Mouse (Mus musculus): ENCODE measurements around the gene Spred2.

Gene Spred2

DNA sequence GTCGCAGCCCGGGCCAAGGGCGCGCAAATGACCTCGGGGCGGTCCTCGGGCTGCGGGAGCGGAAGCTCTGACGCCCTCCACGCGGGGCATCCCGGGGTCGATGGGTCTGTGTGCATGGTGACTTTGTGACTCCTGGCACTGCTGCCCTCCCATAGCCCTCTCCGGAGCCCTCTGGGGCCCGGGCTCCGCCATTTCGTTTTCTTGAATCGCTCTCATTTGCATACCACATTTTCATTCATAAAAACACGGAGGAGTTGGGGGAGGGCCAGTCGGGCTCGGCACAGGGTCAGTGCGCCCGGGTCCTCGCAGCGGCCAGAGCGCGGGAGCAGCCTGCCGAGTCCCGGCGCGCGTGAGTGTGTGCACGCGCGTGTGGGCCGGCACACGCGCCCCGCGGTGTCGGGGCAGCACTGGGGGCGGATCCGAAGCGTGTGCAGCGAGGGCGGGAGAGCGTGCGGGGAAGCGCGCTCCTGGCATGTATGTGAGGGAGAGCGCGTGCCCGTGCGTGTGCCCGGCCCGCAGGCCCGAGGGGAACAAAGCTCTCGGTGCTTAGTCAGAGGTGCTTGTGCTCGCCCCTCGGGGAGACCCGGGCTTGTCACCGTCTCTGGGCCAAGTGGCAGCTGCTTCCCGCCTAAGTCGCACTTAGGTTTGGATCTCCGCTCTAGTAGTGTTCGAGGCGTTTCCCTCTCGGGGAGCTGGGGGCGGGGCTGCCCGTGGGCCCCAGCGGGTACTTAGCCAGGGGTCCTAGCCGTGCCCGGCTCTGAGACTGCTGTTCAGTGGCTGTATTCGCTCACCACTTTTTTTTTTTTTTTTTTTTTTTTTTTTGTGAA, 1.2 kb downstream of the Spred2 start:
- in situ Hi-C loops (cut with MboI, MseI), result loop anchor here in 1 of 2 experiments (10.0 kb wide), 2 partner anchors 409 to 619 kb away; partner anchors contain the start of genes Sertad2 and Slc1a4

DNA sequence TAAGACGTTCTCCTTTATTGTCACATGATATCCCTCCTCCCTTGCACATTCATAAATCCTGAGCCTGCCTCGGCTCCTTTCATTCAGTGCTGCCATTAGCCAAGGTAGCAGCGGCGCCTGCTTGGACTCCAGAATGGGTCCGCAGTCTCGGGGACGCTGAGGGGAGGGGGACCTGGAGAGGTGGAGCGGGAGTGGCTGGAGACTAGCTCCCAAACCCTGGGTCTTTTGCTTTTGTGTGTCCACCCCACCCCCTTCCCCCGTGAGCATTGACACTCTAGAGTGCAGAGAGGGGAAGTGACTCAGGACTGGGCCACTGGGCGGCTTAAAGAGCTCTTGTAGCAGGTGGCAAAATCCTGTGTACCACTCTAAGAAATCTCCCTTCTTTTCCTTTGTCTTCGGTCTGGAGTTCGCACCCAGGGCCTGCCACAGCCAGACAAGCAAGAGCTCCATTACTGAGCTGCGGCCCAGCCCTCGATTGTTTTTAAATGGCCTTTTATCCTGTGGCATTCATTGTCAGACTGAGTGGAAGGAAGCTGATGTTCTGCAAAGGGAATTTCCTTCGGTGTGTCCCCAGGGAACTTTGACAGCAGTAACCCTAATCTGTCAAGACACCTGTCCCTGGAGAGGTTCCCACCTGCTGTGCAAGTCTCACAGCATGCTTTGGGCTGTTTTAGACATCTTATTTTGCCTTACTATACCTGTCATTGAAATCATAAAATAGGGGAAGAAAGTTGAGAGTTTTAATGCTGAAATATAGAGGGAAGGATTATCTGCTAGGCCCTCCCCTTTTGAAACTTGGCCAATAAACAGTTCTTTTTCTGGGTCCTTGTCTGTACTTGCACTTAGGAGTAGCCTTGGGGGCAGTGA, 2.0 kb downstream of the Spred2 start:
- in situ Hi-C loops (cut with MboI, MseI), result loop anchor here in 1 of 2 experiments (10.0 kb wide), 2 partner anchors 409 to 619 kb away; partner anchors contain the start of genes Sertad2 and Slc1a4

DNA sequence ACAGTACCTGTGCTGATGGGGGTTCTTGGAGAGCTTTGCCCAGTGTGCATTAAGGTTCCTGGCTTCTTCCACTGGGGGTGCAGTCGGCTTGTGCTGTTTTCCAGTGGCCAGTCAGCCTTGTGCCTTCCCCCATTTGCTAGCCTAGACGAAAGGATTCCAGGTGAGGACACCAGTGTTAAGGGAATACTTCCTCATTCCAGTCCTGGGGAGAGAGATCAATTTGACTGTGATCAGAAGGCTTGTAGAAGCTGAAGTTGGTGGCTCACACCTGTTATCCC, 2.6 kb downstream of the Spred2 start:
- in situ Hi-C loops (cut with MboI, MseI), result loop anchor here in 1 of 2 experiments (10.0 kb wide), 2 partner anchors 408 to 618 kb away; partner anchors contain the start of genes Sertad2 and Slc1a4

DNA sequence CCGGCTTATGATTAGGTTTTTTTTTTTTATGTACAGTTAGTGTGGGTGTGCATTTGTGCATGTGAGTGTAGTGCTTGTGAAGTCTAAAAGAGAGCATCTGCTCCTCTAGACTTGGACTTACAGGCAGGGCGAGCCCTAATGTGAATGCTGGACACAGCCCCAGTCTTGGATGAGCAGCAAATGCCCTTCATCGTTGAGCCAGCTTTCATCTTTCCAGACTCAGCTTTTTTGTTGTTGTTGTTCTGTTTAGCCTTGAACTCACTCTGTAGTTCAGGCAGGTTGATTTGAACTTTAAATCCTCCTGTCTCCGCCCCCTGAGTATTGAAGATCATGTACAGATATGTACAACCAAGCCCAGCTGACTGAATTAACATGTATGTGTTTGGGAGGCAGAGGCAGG, 4.5 kb downstream of the Spred2 start:
- in situ Hi-C loops (cut with MboI, MseI), result loop anchor here in 1 of 2 experiments (10.0 kb wide), 2 partner anchors 406 to 616 kb away; partner anchors contain the start of genes Sertad2 and Slc1a4

DNA sequence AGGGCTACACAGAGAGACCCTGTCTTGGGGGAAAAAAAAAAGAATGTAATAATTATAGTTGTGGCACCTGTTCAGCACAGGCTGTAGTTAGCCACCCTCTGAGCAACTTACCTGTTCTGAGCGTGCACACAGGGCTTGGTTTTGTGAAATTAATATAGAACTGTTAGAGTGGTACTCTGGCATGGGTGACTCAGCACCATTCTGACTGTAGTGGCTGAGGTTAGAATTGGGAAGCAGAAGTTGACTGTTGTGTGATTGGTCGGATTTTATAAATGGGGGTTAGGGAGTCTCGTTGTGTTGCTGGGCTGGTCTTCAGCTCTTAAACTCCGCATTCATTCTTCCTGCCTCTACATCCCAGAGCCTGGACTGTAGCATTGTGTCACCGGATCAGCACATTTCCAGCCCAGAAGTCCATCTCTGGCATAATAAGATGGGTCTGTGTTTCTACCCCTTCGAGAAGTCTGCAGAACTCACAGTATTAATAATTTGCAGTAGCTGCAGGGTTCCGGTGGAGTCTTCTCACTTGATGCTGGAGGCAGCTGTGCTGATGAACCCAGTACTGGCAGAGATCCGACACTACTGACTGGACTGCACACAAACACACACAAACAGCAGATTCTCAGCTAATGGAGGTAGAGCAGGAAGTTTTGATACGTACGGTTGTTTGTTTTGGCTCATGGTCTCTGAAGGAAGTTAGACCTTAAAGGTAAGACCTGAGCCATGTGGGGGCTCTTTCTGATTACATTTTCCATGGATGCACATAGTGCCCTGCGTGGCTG, 5.1 kb downstream of the Spred2 start:
- in situ Hi-C loops (cut with MboI, MseI), result loop anchor here in 1 of 2 experiments (10.0 kb wide), 2 partner anchors 406 to 616 kb away; partner anchors contain the start of genes Sertad2 and Slc1a4

DNA sequence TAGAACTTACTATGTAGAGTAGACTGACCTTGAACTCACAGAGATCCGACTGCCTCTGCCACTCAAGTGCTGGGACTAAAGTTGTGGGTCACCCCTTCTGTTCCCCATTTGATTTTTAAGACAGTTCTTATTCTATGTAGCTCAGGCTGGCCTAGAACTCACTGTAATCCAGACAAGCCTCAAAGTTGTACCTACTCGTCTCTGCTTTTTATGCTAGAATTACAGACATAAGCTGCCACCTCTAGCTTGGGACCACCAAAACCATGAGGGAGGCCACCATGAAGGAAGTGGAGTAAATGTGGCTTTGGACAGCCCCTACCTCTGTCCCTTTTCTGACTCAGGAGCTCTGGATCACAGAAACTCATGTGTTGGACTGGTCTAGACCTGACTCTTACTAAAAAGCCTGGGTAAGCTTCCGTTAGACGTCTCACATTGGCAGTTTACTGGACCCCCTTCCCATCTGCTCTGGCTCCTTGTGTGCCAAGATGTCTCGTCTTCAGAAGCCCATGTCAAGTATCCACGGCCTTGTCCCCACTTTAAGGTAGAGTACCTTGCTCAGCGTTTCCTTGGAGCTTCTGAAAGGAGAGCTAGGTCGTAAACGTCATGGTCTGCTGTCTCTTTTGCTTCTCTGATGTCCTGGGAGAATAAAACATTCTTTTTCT, 7.5 kb downstream of the Spred2 start:
- in situ Hi-C loops (cut with MboI, MseI), result no loop called here

DNA sequence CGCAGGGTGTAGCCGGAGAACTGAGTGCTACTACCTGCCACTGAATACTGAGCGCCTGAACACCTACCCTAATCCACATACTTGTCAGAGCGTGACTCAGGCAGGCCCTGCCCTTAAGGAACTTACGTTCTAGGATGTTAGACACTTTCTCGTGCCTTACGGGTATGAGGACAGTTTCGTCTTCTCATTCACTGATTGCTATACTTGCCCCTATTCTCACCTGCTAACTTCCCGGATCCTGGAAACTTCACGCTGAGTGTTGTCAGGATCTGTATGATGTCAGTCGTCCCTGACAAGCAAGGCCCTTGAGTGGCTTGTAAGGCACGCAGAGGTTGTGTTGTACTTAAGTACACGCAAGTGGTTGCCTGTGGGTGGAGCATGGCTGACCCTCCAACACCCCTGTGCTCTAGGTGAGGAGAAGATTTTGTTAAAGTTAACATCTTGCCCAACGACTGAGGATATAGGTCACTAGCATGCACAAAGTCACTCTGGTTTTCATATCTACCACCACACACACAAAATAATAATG, 8.9 kb downstream of the Spred2 start:
- in situ Hi-C loops (cut with MboI, MseI), result no loop called here

DNA sequence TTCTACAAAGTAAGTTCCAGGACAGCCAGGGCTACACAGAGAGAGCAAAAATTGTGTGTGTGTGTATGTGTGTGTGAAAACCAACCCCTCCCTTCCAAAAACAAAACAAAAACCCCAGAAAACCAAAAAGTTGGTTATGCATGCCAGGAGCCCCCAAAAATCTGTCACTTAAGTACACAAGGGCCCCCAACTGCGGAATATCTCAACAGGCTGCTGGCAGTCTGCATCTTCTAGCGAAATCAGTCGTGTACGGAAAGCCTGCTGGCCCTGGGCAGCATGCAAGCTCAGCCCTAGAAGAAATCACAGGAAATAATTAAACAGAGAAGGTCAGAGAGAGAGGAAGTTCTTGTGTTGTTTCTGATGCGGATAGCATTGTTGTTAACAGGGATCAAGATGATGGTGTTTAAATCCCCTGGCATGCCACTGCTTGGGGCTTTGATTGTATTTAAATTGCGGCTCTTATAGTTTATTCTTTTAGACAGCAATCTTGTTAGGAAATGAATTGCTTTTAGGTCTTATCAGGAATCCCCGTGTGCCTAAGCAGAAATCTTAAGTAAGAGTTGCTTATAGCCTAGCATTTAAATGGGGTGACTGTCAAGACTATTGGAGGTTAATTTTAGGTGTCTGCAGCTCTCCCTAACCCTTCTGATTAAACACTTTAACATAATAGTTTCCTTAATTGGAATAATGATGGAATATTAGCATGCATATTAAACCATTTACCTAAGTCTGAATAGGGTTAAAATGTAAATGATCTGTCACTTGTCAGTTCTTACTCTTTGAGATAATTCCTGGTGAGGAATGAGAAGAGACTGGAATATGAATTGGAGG, 11.6 kb downstream of the Spred2 start:
- in situ Hi-C loops (cut with MboI, MseI), result no loop called here

DNA sequence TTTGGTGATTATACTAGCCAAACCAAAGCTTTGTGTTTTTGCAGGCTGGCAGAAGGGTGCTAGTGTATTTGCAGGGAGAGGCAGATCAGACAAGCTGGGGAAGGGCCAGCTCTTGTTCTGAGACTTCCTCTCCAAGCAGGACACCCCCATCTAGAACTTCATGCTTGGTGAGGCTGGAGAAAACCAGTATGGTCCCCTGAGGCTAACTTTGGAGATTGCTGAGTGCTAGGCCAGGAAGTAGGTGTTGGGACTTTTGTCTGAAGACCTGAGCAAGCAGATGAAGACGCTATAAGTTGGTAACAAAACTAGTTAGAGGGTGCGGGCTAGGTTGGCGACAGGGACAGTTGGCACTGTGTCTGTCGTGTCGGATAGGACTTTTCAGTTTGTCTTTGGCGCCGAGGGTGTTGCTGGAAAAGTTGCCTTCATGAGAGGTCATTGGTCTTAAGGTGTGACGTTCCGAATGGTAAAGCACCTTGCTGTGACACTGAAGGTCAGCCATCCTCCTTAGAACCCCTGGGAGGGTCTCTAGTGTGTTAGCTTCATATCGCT, 14.4 kb downstream of the Spred2 start:
- in situ Hi-C loops (cut with MboI, MseI), result no loop called here

DNA sequence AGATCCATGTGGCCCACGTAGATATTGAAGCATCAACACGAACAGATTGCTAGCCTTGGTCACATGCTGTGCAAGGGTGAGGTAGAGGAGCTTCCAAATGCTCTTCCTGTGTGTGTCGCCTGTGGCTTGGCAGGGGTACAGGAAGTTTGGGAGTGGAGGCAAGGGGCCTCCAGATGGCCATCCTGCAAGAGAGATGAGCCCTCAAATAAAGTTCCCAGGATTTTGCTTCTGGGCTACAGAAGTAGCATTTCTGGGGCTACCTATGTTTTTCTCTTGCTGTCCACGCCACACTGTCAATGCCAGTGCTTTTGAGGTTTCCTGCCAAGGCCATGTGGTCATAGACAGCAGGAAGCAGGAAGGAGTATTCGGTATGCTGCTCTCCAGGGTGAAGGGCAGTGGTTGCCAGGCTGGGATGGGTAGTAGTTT, 15.1 kb downstream of the Spred2 start:
- in situ Hi-C loops (cut with MboI, MseI), result no loop called here

DNA sequence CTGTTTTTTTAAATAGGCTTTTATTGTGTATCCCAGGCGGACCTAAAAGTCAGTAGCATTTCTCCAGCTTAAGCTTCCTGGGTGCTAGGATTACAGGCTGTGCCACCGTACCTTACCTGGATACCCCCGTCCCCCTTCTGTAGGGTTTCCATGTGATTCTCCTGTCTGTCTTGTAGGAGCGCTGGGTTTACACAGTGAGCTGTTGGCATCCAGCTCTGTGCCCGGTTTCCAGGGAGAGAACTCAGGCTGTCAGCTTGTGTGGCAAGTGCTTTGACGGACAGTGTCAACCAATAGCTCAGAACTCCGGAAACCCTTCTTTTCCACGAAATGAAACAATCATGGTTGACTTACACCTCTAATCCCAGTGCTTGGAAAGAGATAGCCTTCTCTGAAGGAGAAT, 15.7 kb downstream of the Spred2 start:
- in situ Hi-C loops (cut with MboI, MseI), result no loop called here

DNA sequence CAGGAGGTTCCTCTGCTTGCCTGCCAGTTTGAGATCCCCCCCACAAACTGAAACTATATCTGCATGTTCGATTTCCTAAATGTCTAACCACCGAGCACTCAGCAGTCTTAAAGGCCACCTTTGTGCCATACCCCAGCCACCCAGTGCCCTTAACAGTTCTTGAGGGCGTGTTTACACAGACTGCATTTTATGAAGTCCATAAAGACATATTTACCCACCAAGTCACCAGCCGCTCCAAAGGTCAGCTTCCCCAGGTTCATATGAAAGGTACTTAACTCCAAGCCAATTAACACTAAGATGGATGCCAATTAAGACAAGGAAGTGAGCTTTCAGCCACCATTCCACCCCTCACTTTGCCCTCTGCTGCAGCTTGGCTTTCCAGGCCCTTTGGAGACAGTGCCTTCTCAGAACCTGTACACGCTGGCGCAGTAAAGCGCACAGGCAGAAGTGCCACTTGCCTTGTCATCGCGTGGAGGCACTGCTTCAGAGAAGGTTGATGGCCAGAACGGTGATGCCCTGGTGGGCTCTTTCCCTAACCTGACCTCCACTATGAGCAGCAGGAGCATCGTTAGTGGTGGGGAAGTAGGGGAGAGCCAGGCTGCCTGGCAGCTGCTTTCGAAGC, 17.1 kb downstream of the Spred2 start:
- in situ Hi-C loops (cut with MboI, MseI), result no loop called here

DNA sequence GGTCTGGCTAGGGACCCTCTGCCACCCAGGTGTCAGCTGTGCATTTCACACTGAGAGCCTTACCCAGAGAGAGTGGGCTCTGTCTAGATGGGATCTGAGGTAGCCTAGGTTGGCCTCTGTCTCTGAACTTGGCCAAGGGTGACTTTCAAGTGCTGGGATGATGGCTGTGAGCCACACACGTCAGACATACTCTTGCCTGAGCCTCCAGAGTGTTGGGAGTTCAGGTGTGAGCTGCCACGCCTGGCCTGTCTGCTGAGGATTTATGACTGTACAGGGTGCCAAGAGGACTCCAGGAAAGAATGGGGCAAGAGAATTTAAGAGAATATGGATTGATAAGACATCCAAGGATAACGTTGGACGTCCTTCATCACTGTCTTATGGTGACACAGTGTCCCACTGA, 17.8 kb downstream of the Spred2 start:
- in situ Hi-C loops (cut with MboI, MseI), result no loop called here

DNA sequence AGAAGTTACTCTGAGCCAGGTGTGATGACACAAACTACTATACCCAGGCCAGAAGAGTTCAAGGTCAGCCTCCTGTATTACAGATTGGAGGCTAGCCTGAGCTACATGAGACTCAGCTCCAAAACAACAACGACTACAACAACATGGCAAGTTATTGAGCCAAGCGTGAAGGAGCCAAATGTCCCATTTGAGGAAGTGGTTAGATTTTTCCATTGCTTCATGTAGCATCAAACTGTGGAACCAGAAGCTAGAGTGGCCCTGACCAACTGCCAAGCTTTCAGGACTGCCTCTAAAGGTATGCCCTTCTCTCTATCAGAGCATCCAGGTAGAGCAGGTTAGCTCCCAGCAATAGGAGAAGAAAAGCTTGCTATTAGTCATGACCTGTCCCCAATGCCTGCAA, 19.6 kb downstream of the Spred2 start:
- in situ Hi-C loops (cut with MboI, MseI), result no loop called here

DNA sequence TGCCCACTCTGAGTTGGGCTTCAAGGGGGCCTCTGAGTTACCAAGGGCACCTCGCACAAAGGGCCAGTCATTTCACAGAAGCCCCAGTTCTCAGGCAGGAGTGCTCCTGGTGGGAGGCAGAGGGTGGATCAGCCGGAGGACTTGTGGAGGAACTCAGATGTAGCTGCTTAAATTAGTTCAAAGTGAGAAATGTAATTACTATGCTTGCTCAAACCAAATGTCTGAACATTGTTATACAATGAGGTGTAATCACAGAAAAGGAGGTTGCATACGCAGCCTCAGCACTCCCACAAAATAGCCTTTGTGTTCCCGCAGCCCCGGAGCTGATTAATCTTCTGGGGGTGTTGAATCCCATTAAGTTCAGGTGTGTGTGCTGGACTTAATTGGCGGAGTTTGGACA, 20.5 kb downstream of the Spred2 start:
- in situ Hi-C loops (cut with MboI, MseI), result no loop called here

DNA sequence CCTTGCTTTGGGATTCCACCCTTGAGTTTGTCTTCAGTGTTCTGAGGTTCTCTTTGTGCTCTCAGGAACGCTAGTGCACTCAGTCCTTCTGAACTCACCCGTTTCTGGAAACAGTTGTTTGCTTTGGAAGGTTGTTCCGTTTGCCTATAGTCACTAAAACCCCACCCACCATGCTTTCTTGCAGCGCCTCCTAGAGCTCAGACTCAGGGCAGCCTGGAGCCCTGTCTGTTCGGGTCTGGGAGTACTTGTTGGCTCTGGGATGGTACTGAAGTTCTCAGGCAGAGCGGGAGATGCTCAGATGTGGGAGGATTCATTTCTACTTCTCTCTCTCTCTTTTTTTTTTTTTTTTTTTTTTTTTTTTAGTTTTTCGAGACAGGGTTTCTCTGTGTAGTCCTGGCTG, 22.5 kb downstream of the Spred2 start:
- in situ Hi-C loops (cut with MboI, MseI), result no loop called here

DNA sequence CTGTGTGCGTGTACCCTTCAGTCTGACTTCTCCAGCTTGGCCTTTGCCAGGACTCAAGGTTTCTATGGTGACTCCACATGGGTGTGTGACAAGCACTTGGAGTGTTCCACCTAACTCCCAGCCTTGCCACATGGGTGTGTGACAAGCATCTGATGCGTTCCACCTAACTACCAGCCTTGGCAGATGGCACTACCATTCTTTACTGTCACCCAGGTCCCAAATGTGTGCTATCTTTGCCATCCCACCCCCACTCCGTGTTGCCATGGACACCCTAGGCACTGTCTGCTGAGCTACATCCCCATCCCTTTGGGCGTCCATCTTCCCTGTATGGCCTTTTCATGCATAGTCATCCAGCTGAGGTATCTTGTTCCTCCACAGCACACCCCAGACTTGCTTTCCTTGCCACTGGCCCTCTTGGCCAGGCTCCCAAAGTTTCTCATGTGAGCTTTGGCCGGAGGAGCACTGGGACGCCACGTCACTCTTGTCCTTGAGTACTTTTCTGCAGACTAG, 23.5 kb downstream of the Spred2 start:
- in situ Hi-C loops (cut with MboI, MseI), result no loop called here

DNA sequence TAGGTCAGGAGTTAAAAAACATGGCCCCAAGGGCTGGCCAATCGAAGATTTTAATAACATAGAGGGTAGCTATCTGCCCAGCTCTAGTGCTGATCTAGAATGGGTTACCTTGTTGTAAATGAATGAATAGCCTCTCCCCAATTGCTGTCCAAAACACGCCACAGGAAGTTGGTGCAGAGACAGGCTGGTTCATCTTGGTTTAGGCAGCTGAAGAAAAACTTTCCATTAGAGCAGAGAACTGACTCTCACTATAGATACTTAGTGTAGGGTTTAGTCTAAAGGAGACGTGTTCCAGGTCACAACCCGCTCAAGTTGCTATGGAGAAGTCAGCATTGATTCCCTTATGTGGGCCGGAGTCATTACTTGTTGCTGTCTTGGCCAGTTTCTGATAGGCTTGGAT, 25.6 kb downstream of the Spred2 start:
- in situ Hi-C loops (cut with MboI, MseI), result no loop called here

DNA sequence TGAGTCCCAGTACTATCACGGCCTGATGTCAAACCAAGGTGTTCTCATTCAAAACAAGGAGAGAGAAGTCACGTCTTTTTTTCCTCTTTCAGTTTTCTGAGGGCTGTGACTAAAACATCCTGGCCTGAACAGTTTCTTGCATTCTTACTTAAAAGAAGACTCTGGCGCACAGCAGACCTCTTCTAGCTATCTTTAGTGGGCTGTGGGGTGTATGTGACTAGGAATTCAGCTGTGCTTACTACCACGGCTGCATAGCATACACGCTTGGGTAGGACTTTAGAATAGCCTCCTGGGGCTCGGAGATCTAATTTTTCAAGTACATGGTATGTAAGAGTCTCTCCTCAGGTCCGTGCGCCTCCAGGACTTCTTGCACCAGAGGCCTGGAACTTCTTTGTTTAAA, 26.0 kb downstream of the Spred2 start:
- in situ Hi-C loops (cut with MboI, MseI), result no loop called here

Measured in T-helper 17 cell (primary cell).